Mouse (Mus musculus): ENCODE data around the gene Agk.

Agk gene

DNA sequence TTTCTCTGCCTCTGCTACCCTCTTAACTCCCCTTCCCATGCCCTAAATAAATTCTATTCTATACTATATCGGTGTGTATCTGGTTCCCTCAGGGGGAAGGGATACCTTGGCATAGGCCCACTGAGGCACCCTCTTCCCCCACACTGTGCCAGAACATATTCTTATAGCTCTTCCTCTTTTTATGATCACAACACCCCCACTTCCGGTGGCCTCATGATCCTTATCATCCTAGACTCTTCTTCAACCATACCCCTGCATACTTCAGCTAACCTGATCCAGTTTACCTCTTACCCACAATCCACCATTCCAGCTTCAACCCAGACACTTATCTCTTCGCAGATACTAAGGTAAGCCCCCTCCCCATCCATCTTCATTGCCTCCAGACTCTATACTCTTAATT lies 86.1 kb downstream of the Agk start:
- no peak for DNase-seq (ENCODE audit: low read depth, low spot score)

DNA sequence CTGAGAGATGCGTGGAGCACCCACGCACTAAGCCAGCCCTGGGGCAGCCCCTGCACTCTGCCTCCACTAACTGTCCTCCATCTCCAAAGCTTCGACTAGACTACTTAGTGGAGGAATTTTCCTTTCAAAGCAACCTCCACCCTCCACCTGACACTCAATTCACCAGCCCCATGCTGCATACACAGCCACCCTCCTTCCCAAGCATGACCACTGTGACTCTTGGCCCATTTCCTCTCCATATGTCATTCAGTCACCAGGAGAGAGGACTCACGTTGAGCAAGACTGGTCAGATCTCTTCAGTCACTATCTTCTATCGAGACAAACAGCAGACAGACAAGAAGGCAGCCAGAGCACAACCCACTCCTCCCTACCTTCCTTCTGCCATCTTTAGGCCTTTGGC lies 88.1 kb downstream of the Agk start:
- DNase-seq (ENCODE audit: low read depth, low spot score), result no peak

DNA sequence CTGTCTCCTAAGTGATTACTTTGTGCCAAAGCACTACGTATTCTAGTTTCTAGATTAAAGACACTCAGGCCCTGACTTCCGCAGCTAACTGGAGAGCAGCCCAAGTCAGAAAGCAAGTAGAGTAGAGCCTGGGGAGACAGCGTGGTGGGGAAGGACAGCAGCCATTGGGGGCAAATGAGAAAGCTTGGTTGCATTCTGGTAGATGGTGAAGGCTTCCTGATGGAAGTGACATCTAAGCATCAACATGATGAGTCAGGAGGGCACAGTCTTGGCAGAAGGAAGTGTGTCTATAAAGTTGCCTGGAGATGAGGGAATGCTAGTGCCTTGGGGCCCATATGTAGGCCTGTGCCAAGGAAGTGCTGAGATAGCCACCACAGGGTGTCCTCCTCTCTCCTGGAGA lies 88.6 kb downstream of the Agk start:
- no peak for DNase-seq (ENCODE audit: low read depth, low spot score)

DNA sequence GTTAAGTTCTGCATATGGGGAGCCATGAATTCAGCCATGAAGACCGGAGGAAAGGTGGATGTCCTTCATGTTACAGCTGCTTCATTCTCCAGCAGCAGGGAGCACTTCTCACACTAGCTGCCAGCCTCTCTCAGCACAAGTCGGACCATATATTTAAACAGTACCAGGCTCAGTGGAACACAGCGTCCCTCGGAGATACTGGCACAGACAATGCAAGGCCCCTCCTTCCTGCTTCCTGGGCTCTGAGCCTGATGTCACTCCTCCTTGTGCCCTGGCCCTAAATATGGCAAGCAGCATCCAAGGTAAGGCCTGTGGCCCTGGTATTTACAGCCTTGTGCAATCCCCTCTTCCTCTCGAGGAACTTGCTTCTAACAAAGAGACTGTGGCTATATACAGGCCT lies 90.8 kb downstream of the Agk start:
- DNase-seq (ENCODE audit: low read depth, low spot score), result no peak

DNA sequence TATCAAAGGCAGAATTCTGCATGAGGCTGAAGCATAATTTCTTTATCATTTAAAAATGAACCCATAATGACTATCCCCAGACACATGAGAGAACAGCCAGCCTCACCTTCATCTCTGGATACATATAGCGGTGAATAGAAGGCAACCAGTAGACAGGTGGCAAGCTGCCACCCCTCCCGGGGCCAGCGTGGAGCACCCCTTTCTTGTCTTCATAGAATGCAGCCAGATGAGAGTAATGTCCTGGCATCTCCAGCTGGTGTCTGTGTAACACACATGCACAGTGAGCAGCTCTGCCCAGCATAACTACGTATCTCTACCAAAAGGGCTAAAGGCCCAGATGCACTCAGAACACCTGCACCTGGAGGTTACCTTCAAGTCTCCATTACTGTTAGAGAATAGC lies 93.4 kb downstream of the Agk start:
- no peak for DNase-seq (ENCODE audit: low read depth, low spot score)

DNA sequence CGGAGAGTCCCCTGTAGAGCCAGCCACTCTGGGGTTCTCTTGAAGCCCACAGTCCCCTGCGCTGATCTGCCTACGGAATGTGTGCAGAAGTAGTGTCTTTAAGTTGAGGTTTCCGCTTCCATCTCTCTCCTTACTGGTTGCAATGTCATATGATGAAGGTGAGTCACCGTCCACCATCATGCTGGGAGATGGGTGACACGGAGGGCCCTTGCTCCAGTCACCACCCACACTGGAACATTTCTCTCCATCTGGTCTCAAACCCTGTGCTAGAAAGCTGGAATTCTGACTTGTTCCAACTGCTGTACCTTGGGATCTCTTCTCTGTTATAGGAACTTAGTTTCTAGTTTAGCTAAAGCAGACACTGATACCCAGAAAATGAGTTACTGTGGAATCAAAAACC lies 96.1 kb downstream of the Agk start:
- no peak for DNase-seq (ENCODE audit: low read depth, low spot score)

DNA sequence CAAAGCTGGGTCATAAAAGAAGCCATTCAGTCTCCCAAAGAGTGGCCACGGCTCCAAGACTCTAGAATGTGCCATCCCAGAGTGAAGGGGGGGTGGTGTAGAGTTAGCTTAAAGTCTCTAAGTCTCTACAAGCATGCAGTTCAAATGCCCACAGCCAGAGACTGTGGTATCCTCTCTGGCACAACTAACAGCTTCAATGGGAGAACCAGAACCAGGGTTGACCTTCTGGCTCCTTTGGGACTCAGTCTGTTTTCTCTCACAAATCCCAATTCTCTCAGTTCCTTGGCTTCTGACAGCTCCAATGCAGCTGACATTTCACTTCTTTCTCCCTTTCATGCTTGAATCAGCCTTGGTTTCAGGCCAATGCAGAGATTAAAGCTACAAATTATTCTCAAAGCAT lies 98.0 kb downstream of the Agk start:
- no peak for DNase-seq (ENCODE audit: low read depth, low spot score)

DNA sequence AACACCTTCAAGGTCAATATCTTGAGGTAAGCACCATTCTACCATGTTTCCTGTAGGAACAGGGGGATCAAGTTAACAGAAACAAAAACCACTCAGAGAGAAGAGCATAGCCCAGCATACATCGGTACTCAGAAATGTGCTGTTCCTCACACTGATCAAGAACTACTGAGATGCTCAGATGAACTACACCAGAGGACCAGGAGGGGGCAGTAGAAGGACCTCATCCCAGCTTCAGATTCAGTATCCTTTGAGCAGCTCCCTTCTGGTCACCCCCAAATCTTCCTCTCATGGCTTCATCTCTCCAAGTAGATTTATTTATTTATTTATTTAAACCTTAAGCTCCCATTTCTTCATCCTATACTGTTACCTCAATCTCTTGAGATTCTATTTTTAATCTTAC lies 98.8 kb downstream of the Agk start:
- peak; percentile 63 for DNase-seq (ENCODE audit: low read depth, low spot score)

DNA sequence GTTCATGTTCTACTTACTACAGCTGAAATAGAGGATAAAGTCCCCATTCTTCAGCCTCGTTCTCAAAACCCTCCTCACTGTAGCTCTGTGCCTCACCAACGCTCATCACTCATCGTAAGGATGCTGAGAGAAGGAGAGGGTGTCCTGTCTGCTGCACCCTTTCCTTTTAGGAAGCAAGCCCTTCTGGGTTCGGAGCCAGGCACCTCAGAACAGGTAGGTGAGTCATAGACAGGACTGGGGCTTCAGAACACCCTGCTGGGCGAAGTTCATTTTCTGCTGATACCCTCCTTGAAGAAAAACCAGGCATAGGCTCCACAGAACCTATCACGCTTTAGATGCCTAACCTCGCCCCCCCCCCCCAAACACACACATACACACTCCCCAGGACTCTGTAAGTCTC lies 102.5 kb downstream of the Agk start:
- no peak for DNase-seq (ENCODE audit: low read depth, low spot score)

DNA sequence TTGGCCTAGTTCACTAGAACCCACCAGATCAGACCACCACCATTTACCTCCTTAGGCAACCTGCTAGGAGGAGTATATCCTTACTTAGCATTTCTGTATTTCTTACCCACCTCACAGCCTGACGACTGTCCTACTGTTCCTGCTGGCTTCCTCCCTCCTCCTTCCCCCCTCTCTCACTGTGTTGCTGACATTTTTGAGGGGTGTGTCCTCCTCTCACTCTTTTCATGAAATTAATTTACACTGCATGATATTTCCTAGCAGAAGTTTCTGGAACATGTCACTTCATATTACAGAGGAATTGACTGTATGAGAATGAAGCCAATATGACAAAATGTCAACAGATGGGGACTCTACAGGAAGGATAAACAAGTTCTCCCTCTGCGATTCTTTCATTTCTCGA lies 103.7 kb downstream of the Agk start:
- DNase-seq (ENCODE audit: low read depth, low spot score), result no peak

DNA sequence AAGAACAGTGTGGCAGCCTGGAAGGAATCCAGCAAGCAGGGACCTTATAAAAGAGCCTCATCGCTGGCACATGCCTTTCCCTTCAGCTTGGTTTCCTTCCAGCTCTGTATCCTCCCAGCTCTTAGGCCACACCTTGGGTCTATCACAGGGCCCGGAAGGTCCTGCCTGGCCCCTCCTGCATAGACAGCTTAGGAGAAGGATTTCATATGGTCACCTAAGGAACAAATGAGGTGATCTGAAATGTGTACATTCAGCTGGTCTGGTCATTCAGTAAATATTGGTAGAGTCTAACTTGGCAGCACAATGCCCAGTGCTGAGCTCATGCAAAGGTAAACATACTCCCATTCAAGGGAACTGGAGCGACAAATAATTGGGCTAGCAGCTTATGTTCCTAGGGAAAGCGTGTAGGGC lies 104.6 kb downstream of the Agk start:
- no peak for DNase-seq (ENCODE audit: low read depth, low spot score)

DNA sequence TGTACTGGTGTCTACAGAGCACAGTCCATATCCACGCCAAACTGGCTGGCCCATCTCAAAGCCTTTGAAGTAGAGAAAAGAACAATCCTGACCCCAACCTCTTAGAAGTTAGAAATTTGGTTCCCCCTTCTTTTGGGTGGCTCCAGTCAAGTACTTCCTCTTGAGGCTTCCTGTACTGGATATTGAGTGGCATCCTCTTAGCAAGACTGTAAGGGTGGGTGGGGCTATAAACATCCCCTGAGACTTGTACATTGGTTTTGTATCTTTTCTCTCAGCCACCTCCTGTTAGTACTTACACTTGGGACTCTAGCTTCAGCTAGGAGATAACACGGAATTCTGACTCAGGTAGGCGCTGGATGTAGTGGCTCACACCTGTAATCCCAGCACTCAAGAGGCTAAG lies 105.3 kb downstream of the Agk start:
- no peak for DNase-seq (ENCODE audit: low read depth, low spot score)

DNA sequence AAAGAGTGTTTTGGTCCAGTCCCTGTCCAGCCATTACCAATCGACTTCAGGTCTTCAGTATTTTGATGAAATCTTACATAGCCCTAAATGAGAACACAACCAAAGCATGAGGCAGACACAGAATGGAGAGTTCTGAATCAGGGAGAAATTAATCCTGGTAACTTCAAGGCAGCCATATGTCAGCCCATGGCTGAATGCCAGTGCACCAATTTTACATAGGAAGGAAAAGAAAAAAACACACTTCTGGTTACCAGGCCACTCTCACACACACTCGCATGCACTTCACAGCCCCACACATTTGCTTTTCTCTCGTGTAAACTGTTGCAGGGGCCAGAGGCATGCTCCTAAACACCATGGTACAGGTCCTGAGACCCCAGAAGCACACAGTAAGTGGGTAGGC lies 105.9 kb downstream of the Agk start:
- DNase-seq (ENCODE audit: low read depth, low spot score), result no peak

DNA sequence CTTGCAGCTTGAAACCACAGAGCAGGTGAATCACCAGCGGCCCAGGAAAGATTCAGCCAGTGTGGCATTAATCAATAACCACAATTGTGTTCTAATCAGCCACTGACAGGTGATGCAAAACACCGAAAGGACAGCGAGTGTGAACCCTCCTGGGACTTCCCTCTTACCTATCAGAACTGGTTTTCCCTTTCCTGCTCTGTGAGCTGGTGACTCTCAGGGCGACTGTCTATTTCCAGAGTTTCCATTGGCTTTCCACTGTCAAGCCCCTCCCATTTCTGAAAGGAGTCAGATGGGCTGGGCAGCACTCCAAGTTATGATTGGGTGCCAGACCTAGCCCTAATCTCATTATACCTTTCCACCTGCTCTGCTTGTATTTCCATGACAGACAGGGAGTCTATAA lies 106.4 kb downstream of the Agk start:
- no peak for DNase-seq (ENCODE audit: low read depth, low spot score)

DNA sequence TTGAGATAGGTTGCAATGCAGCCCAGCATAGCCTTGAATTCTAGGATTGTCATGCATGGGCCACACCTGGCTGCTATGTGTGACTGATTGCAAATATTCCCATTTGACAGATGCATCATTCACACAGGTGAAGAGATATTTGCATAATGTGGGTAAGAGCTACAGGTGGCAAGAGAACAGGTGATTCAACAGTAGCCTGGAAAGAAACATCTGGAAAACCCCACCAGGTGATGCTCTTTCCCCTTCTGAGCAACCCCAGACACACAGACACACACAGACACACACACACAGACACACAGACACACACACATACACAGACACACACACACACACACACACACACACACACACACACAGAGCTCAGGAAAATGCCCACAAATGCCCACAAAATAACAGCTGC lies 106.8 kb downstream of the Agk start:
- no peak for DNase-seq (ENCODE audit: low read depth, low spot score)

DNA sequence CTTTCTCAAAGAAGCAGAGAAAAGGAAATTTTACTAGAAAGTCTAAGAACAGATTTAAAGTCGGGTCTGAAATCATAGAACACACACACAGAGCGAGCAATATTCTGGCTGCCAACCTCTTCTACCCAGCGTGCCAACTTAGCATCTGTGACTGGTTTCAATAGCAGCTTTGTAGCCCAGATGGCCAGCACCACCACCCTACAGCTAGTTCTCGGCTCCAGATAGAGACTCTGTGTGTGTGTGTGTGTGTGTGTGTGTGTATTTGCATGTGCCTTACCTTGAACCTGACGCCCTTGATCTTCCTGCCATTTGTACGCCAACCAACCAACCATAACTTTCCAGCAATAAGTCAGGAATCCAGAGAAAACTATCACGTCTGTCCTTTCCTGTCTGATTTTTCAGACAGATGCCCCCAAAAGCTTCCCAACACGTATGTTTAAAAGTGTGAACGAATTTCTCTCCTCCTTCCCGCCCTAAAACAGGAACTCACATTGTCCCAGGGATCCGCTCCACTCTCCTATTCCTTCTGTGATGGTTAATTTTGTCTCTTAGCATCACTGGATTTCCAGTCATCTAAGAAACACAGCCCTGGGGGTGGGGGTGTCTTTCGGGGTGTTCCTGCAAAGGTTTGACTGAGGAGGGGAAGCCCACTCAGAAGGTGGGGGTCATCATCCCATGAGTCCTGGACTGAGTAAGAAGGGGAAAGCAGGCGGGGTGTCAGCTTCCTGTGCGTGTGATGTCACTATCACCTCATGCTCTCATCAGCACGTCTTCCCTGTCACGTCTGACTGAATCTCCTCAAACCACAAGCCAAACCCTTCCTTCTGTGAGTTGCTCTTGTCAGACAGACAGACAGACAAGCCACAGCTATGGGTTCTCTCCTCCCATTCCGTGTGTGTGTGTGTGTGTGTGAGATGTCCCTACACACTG lies 107.6 kb downstream of the Agk start:
- DNase-seq (ENCODE audit: low read depth, low spot score), result no peak

DNA sequence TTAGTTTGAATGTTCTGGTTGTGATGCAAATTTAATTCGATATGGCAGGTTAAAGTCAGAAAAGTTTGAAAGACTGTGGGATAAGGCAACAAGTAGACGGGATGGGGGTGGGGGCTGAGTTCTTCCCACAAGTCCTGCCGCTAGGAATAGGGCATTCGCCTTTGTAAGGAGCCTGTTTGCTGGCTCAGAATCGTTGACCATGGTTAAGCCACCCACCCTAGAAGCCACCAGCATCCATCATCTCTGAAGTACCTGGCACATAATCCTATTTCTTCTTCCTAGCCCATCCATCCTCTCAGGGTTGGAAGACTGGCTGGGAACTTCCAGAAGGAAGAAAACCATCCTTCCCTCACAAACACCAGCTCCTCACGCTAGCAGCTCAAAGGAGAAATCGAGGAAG lies 109.7 kb downstream of the Agk start:
- peak; percentile 13 for DNase-seq (ENCODE audit: low read depth, low spot score)

DNA sequence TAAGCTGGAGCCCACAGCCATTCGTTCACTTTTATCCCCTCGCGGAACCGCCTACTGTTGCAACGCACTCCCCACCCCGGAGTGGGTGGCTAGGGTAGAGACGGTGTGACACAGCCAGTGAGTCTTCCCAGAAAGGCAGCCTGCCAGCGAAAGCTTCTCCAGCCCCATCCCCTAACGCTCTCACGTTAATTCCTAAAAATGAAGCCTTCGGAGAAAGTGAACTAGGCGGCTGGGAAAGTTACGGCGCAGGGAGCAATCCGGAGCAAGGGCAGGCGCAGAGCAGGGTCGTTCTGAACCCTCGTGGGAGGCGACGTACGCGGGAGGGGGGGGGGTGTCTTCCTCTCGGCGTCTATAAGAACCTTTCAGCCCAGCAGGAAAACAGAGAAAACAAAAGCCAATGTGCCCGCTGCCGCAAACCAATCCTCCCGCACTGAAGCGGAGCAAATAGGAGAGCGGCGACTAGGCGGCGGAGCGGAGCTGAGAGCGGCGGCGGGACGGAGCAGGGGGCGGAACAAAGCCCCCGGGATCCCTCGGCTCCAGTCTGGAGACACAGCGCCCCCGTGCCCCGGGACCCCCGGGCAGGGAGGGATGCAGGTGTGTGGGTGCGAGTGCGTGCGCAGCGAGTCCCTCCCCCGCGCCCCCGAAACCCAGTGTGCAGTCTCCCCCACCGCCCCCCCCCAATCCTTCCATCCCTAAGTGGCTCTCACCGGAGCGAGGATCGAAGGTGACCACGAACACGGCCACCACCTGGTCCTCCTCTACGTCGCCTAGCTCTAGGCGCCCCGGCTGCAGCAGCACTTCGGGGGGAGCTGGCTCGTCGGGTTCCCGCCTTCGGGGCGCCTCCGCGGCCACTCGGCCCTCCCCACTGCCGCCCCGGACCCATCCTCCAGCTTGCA lies 110.4 kb downstream of the Agk start:
- DNase-seq (ENCODE audit: low read depth, low spot score), result peak; percentile 63

DNA sequence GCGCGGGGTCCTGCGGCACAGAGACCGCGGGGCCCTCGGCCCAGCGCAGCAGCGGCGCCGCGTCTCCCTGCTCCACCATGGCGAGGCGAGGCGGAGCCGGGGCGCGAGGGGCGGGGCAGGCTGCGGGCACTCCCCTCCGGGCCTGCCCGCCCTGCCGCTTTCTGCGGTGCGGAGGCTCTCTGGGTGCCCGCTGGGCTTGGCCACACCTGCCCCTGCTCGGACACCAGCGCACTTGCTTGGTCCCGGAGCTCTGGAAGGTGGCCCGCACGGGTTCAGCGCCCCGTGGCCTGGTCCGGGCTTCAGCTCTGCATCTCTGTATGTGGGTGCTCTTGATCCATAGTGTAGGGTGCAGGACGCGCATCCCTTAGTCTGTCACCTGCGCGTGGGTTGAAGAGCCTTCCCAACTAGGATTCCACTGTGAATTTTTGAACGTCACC lies 111.1 kb downstream of the Agk start, which contains the start of gene E330009J07Rik:
Gene E330009J07Rik, minus strand, starts transcription at position 89 of the 437 bp plus-strand sequence.
- peak; percentile 77 for DNase-seq (ENCODE audit: low read depth, low spot score)

DNA sequence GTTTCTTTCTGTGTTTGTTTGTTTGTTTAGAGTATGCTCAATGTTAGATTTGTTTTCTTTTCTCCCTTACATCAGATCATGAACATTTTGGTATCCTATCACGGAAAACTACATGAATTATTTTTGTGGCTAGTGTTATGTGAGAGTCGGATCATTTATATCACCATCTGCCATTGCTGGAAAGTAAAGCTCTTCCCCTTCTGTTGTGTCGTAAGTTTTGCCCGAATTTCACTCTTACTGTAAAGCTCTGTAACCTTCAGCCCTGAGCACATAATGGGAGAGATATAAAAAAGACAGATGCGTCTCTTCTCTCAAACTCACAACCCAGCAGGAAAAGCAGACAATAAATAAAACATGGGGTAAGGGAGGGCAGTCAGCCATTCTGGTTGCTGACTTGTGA lies 114.0 kb downstream of the Agk start, which contains the start of gene Wee2:
Gene Wee2, plus strand, starts transcription at position 153 of the 400 bp plus-strand sequence.
- no peak for DNase-seq (ENCODE audit: low read depth, low spot score)

DNA sequence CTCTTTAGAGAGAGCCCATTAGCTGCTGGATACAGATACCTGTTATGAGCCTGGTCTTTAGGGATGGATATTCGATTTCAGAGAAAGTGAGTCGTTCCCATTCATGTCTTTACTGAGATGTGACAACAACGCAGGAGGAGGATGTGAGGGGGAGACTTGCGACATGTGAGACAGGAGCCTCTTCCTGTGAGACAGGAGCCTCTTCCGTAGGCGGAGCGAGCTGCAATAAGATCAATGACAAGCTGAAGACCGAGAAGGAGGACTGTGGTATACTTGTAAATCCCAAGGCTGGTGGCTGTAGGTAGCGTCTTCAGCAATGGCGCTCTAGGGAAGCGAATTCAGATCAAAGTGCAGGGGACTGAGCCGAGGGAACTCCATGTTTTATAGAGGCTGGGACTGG lies 114.8 kb downstream of the Agk start:
- no peak for DNase-seq (ENCODE audit: low read depth, low spot score)

DNA sequence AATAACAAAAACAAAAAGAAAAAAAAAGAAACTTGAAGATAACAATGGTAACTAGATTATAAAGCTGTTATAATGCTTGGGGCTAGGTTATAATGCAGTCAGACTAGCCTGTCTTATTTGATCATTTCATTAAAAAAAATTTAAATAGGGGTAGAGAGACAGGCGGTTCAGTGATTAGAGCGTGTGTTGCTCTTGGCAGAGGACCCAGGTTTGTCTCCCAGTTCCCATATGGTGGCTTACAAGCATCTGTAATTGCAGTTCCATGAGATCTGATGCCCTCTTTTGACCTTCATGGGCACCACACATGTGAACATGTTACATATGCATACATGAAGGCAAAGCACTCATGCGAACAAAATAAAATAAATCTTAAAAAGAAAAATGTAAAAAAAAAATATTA lies 116.3 kb downstream of the Agk start:
- DNase-seq (ENCODE audit: low read depth, low spot score), result no peak

All from ZHBTc4 (cell line).